Mouse (Mus musculus): Measurements from ENCODE around the gene Snx3. TPM values are rescaled to one million over a fixed set of nuclear protein-coding genes. Genes with fewer than 3 reads are reported as not detected.

Gene Snx3
- polyA plus RNA-seq (2017; shearing (Covaris generic)) = 100 to 1,000 TPM; 355 to 369 TPM

GRCm38 (mm10) chr10:42501775-42502348 is at the start of gene Snx3:
Gene Snx3 (plus strand): TSS chr10:42502030.

GRCm38 (mm10) chr10:42478341-42478720 is 23.5 kb upstream of the Snx3 start, which contains the start of gene Afg1l:
Gene Afg1l (minus strand): TSS chr10:42478565.

GRCm38 (mm10) chr10:42583157-42583872 is 81.5 kb downstream of the Snx3 start, which contains the start of the genes Nr2e1 and Ostm1:
Gene Nr2e1 (minus strand): TSS chr10:42583632.
Gene Ostm1 (plus strand): TSS chr10:42583822.

Other genes with a start within 250 kb of the Snx3 start
- gene Foxo3, start 225.3 kb upstream of the Snx3 start, polyA plus RNA-seq (2017; shearing (Covaris generic)) = 1 to 10 TPM; 3.9 to 6.5 TPM
- 1 to 10 TPM; 4.0 to 9.4 TPM for gene Afg1l, start 23.5 kb upstream of the Snx3 start, polyA plus RNA-seq (2017; shearing (Covaris generic))
- under 1 TPM in 1 of 2 experiments, not detected in 1; 0.27 TPM for gene Nr2e1, start 81.6 kb downstream of the Snx3 start, polyA plus RNA-seq (2017; shearing (Covaris generic))
- gene Ostm1, start 81.8 kb downstream of the Snx3 start, polyA plus RNA-seq (2017; shearing (Covaris generic)) = 10 to 100 TPM; 65.1 to 86.9 TPM